Mouse (Mus musculus) duodenum, adult 2 months (tissue): Measurements from ENCODE around the gene Gria1. TPM values are rescaled to one million over a fixed set of nuclear protein-coding genes. Genes with fewer than 3 reads are reported as not detected.

ENCODE experiments used
- polyA plus RNA-seq: library from polyadenylated mRNA; depleted of rRNA; stranded (reverse); fragments of >200 nt; gene quantifications from 2 replicates; pipeline ENCODE4 v1.2.3, GENCODE M21; 2012; ENCODE audit warnings: low replicate concordance; rRNA removed

The Gria1 gene
- polyA plus RNA-seq = 0.07 and 0.09 TPM in 2 replicates

DNA sequence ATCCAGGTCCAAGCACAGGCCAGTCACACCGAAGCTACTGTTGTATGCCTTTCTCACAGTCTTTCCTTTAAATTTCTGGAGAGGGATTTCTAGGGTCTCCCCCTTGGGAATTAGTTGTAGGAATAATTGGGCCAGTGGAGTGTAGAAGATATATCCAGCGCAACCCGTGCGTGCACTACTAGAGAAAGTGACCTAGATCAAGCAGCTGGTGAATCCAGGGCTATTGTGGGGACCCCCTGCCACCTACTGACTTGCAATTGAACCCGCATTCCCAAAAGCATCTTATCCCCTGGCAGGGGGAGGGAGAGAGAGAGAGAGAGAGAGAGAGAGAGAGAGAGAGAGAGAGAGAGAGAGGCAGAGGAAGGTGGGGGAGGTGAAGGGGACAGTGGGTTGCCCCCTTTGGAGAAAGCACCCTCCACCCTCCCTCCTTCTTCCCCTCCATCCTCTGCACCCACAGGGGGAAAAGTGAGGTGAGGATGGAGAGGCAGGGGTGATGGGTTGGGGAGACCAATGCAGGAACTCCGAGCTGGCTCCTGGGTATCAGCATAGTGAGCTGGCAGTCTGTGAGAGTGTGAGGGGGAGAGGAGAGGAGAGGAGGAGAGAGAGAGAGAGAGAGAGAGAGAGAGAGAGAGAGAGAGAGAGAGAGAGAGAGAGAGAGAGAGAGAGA, at the start of gene Gria1:
Gene Gria1, plus strand, starts transcription at position 364 of the 667 bp plus-strand sequence.

